Mouse (Mus musculus) midbrain, embryonic 15.5 days (tissue): ENCODE measurements at regions not wholly inside any gene's neighbourhood (a gene's known extent, or its start where the extent isn't known, plus 50 kb on each side); places are given as distances from the start of the nearest gene placed in this dataset.

ENCODE experiments used
- ATAC-seq: fragments of 200-750 bp; cut with Nextera tagmentation; replicated peaks from 2 replicates; pipeline ENCODE4 v1.8.0; 2017; ENCODE audit warnings: moderate TSS enrichment
- H3K27ac ChIP-seq: fragments of 300-500 bp; sonication (generic); 2 replicates; pipeline ENCODE4 v1.5.1; 2015; ENCODE audit warnings: mild to moderate bottlenecking, inconsistent platforms
- H3K27me3 ChIP-seq: fragments of 300-500 bp; sonication (generic); replicated peaks from 2 replicates; pipeline ENCODE4 v1.6.1; 2015; ENCODE audit warnings: inconsistent platforms
- H3K36me3 ChIP-seq: fragments of 300-500 bp; sonication (generic); replicated peaks from 2 replicates; pipeline ENCODE4 v1.6.1; 2015; ENCODE audit warnings: inconsistent platforms
- H3K4me1 ChIP-seq: fragments of 300-500 bp; sonication (generic); 2 replicates; pipeline ENCODE4 v1.6.1; 2015; ENCODE audit warnings: inconsistent platforms
- H3K4me2 ChIP-seq: fragments of 300-500 bp; sonication (generic); 2 replicates; pipeline ENCODE4 v1.6.1; 2015; ENCODE audit warnings: inconsistent platforms, mild to moderate bottlenecking, moderate library complexity
- H3K4me3 ChIP-seq: fragments of 300-500 bp; sonication (generic); 2 replicates; pipeline ENCODE4 v1.5.1; 2015; ENCODE audit warnings: mild to moderate bottlenecking, inconsistent platforms
- H3K9ac ChIP-seq: fragments of 300-500 bp; sonication (generic); 2 replicates; pipeline ENCODE4 v1.6.1; 2015; ENCODE audit warnings: mild to moderate bottlenecking, inconsistent platforms
- H3K9me3 ChIP-seq: fragments of 300-500 bp; sonication (generic); 2 replicates; pipeline ENCODE4 v1.6.1; 2016; ENCODE audit warnings: inconsistent platforms
- whole genome bisulfite sequencing: fragments of 180-500 bp; shearing (Covaris S2); methylation state at CpG from one replicate; pipeline ENCODE4 v1.1.7; 2015; ENCODE audit warnings: mixed read lengths; 5-methylcytosine and 5-hydroxymethylcytosine counted together

DNA sequence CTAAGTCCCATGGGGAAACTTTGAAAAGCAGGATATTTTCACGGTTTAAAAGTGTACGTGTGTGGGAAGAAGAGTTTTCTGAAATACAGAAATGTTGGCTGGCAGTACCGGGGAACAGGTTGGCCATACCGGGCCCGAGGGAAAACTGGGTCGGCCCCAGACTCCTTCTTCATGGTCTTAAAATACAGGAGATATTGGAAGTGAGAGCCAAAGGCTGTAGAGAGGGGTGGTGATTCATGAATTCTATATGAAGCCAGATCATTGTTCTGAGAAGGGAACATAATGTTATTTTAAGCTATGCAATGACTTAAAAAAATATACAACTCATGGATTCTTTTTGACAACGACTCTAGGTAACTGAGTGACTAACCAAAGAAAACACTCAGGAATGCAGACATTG lies 133.3 kb upstream of the Atxn1 start:
- H3K4me1 ChIP-seq = no peaks in the 10 kb centered on the region
- ATAC-seq = no peak
- H3K4me2 ChIP-seq = no peak overlapping the region
- 77% methylated on average over 7 of the region's 7 CpGs for WGBS
- no peaks in the 10 kb centered on the region for H3K36me3 ChIP-seq
- H3K27me3 ChIP-seq = no peaks in the 10 kb centered on the region
- H3K9me3 ChIP-seq = no peaks in the 10 kb centered on the region
- H3K27ac ChIP-seq = no peak overlapping the region
- H3K9ac ChIP-seq = no peak overlapping the region
- no peak overlapping the region for H3K4me3 ChIP-seq

- ATAC-seq = no peak
- H3K27ac ChIP-seq = no peak overlapping the region
Observed at GRCm38 (mm10) chr13:46096968-46097367, 132.2 kb upstream of the Atxn1 start.

GRCm38 (mm10) chr13:46096416-46096815 lies 131.6 kb upstream of the Atxn1 start:
- no peak overlapping the region for H3K27ac ChIP-seq
- ATAC-seq = no peak
- no peaks in the 10 kb centered on the region for H3K4me1 ChIP-seq
- no peaks in the 10 kb centered on the region for H3K9me3 ChIP-seq
- WGBS = 53% methylated on average over 8 of the region's 8 CpGs
- H3K27me3 ChIP-seq = no peaks in the 10 kb centered on the region
- H3K9ac ChIP-seq = no peak overlapping the region
- no peak overlapping the region for H3K4me3 ChIP-seq
- H3K36me3 ChIP-seq = no peaks in the 10 kb centered on the region
- H3K4me2 ChIP-seq = no peak overlapping the region

More at GRCm38 (mm10) chr13:46096968-46097367, 132.2 kb upstream of the Atxn1 start:
- Histone ChIP-seq H3K9ac (no peak overlapping the region), H3K9me3 (no peaks in the 10 kb centered on the region), H3K4me3 (no peak overlapping the region), H3K36me3 (no peaks in the 10 kb centered on the region), H3K4me1 (no peaks in the 10 kb centered on the region), H3K4me2 (no peak overlapping the region), H3K27me3 (no peaks in the 10 kb centered on the region)
- 6% methylated on average over 5 of the region's 5 CpGs for WGBS

DNA sequence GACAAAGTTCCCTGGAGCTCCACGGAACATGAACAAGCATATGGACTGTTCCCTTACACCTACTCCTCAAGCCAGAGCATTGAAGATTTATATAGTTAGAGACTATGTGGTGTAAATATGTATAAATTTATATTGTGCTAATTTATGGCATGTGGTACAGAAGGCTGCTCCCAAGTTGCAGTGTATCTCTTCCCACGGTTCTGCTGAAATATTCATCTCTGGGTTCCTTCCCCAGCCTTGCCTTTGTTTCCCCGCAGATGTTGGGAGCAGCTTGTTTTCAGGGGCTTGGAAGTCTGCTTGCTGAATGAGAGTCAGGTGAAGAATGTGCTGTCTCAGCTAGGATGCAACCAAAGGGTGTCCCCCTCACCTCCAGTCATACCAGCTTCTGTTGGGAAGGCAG lies 128.0 kb upstream of the Atxn1 start:
- H3K27me3 ChIP-seq = no peaks in the 10 kb centered on the region
- no peak overlapping the region for H3K9ac ChIP-seq
- no peaks in the 10 kb centered on the region for H3K9me3 ChIP-seq
- H3K4me2 ChIP-seq = no peak overlapping the region
- H3K4me1 ChIP-seq = no peaks in the 10 kb centered on the region
- WGBS = 90% methylated on average over 3 of the region's 3 CpGs
- no peak overlapping the region for H3K4me3 ChIP-seq
- no peak overlapping the region for H3K27ac ChIP-seq
- ATAC-seq = no peak
- no peaks in the 10 kb centered on the region for H3K36me3 ChIP-seq

GRCm38 (mm10) chr13:46091109-46091508 lies 126.3 kb upstream of the Atxn1 start:
- H3K36me3 ChIP-seq = no peaks in the 10 kb centered on the region
- H3K4me2 ChIP-seq = no peak overlapping the region
- H3K9ac ChIP-seq = no peak overlapping the region
- 90% methylated on average over 5 of the region's 5 CpGs for WGBS
- H3K4me1 ChIP-seq = no peaks in the 10 kb centered on the region
- no peak for ATAC-seq
- H3K9me3 ChIP-seq = no peaks in the 10 kb centered on the region
- H3K4me3 ChIP-seq = no peak overlapping the region
- H3K27ac ChIP-seq = no peak overlapping the region
- no peaks in the 10 kb centered on the region for H3K27me3 ChIP-seq

DNA sequence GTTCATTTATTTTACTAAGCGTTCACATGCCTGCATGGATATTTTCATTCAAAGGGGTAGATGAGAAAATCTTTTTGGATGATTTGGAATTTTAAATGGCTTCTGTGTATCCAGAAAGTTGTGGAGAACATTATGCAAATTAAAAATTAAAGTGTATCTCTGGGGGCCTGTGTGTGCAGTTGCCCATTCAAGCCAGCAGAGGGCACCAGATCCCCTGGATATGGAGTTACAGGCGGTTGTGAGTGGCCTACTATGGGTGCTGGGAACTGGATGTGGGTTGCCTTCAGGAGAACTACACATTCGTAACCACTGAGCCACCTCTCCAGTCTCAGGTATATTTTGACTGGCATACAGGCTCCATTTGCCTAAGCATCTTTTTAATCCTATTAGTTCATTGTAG lies 123.4 kb upstream of the Atxn1 start:
- no peaks in the 10 kb centered on the region for H3K4me1 ChIP-seq
- ATAC-seq = no peak
- no peak overlapping the region for H3K4me2 ChIP-seq
- H3K9ac ChIP-seq = no peak overlapping the region
- no peaks in the 10 kb centered on the region for H3K27me3 ChIP-seq
- no peak overlapping the region for H3K27ac ChIP-seq
- no peak overlapping the region for H3K4me3 ChIP-seq
- 84% methylated on average over 3 of the region's 3 CpGs for WGBS
- no peaks in the 10 kb centered on the region for H3K36me3 ChIP-seq
- H3K9me3 ChIP-seq = no peaks in the 10 kb centered on the region

- 86% methylated on average over 4 of the region's 4 CpGs for WGBS
- ATAC-seq = no peak
Observed at GRCm38 (mm10) chr13:46087663-46088062, 122.9 kb upstream of the Atxn1 start.

DNA sequence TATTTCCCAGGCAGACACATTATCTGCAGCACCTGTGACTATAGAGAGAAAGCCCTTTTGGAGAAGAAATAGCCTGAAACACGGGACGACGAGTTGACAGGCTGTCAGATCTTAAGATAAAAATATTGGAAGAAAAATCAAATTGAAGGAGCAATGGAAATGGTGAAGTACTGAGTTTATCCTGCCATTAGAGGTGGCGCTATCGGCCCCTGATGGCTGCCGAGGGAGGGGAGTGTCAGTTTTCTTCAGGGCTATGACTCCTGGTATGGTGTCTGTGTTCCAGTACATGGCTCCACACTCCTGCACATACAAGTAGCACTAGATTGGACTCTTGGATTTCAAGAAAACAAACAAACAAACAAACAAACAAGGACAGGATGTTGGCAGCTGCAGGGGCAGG lies 112.1 kb upstream of the Atxn1 start:
- H3K27ac ChIP-seq = no peak overlapping the region
- no peaks in the 10 kb centered on the region for H3K9me3 ChIP-seq
- no peak overlapping the region for H3K9ac ChIP-seq
- H3K27me3 ChIP-seq = no peaks in the 10 kb centered on the region
- H3K4me3 ChIP-seq = no peak overlapping the region
- 77% methylated on average over 6 of the region's 6 CpGs for WGBS
- H3K4me2 ChIP-seq = no peak overlapping the region
- no peaks in the 10 kb centered on the region for H3K36me3 ChIP-seq
- ATAC-seq = no peak
- H3K4me1 ChIP-seq = no peaks in the 10 kb centered on the region

More at GRCm38 (mm10) chr13:46087663-46088062, 122.9 kb upstream of the Atxn1 start:
- H3K4me2 ChIP-seq = no peak overlapping the region
- no peak overlapping the region for H3K9ac ChIP-seq
- H3K27ac ChIP-seq = no peak overlapping the region
- no peaks in the 10 kb centered on the region for H3K27me3 ChIP-seq
- H3K4me1 ChIP-seq = no peaks in the 10 kb centered on the region
- no peak overlapping the region for H3K4me3 ChIP-seq
- H3K9me3 ChIP-seq = no peaks in the 10 kb centered on the region
- H3K36me3 ChIP-seq = no peaks in the 10 kb centered on the region

DNA sequence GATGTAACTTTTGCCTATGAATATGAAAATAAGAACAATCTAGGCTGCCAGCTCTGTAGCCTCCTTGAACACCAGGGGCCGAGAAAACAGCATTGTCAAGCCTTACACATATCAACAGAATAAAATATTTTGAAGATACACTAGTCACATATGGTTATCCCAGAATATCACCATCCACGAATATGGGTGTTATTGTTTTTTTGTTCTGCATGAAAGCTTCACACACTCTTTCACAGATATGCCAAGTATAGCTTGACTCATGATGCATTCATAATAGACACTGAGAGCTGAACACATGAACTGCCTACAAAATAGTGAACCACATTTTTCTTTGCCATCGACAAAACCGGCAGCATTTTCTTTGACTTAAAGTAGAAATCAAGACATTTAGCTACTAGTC lies 106.9 kb upstream of the Atxn1 start:
- no peak overlapping the region for H3K4me3 ChIP-seq
- ATAC-seq = no peak
- no peak overlapping the region for H3K27ac ChIP-seq
- no peak overlapping the region for H3K4me2 ChIP-seq
- H3K27me3 ChIP-seq = no peaks in the 10 kb centered on the region
- no peaks in the 10 kb centered on the region for H3K9me3 ChIP-seq
- WGBS = 91% methylated on average over 4 of the region's 4 CpGs
- no peaks in the 10 kb centered on the region for H3K36me3 ChIP-seq
- no peaks in the 10 kb centered on the region for H3K4me1 ChIP-seq
- no peak overlapping the region for H3K9ac ChIP-seq

DNA sequence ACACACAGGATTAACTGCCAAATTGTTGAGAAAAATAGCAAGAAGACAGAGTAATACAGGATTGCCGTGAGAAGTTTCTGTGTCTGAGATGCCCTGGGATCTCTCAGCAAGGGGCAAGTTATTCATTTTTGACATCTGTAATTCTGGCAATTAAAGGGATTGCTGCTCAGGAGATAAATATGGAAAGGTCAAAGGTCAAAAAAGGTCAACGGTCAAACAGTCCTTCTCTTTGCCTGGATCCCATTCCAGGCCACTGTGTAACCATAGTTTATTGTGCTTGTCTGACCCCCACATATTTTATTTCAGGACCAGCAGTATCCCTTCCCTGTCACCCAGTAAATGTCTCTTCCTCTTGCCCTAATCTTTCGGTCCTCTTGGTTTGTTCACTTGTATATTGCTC lies 104.8 kb upstream of the Atxn1 start:
- Histone ChIP-seq H3K27ac (no peak overlapping the region), H3K4me3 (no peak overlapping the region), H3K4me2 (no peak overlapping the region), H3K36me3 (no peaks in the 10 kb centered on the region), H3K27me3 (no peaks in the 10 kb centered on the region), H3K4me1 (no peaks in the 10 kb centered on the region), H3K9me3 (no peaks in the 10 kb centered on the region), H3K9ac (no peak overlapping the region)
- no peak for ATAC-seq
- 72% methylated on average over 3 of the region's 3 CpGs for WGBS

DNA sequence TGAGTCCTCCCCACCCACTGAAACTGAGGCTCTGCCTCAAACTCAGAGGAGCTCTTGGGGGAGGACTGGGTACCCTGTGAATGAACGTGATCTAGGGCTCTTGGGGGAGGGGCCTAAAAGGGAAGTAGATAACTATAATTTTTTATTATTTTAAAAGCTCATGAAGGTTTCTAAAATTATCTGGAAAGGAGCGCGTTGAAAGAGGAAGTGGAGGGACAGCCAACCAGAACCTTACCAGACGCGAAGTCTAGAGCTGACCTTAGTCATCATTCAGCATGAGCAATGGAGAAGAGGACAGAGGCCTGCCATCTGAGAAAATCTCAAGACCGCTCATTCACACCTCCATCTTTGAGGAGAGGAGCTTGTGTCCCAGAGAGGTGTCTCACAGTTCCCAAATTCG lies 98.0 kb upstream of the Atxn1 start:
- H3K36me3 ChIP-seq = no peaks in the 10 kb centered on the region
- no peak overlapping the region for H3K27ac ChIP-seq
- WGBS = 93% methylated on average over 7 of the region's 7 CpGs
- no peak for ATAC-seq
- H3K4me3 ChIP-seq = no peak overlapping the region
- no peaks in the 10 kb centered on the region for H3K27me3 ChIP-seq
- no peak overlapping the region for H3K9ac ChIP-seq
- no peaks in the 10 kb centered on the region for H3K4me1 ChIP-seq
- no peak overlapping the region for H3K4me2 ChIP-seq
- no peaks in the 10 kb centered on the region for H3K9me3 ChIP-seq

DNA sequence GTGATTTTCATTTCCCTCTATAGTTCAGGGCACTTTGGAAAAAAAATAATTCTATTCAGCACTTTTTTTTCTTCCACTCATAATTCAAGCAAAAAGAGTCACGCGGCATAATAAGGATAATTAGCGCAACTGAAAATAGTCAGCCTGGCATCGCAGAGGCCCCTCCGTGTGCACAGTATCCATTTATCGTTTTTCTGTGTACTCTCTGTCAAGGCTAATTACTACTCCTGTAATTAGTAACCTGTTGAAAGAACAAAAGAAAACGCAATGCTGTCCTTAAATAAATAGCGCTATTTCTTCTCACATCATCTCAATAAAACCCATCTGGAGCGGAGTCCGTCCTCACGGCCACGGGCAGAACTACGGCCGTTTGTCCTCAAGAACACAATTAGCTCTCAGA lies 95.1 kb upstream of the Atxn1 start:
- ATAC-seq = no peak
- Histone ChIP-seq H3K4me1 (no peaks in the 10 kb centered on the region), H3K4me2 (no peak overlapping the region), H3K36me3 (no peaks in the 10 kb centered on the region), H3K27me3 (no peaks in the 10 kb centered on the region), H3K9me3 (no peaks in the 10 kb centered on the region), H3K9ac (no peak overlapping the region), H3K4me3 (no peak overlapping the region), H3K27ac (no peak overlapping the region)
- 88% methylated on average over 14 of the region's 14 CpGs for WGBS

DNA sequence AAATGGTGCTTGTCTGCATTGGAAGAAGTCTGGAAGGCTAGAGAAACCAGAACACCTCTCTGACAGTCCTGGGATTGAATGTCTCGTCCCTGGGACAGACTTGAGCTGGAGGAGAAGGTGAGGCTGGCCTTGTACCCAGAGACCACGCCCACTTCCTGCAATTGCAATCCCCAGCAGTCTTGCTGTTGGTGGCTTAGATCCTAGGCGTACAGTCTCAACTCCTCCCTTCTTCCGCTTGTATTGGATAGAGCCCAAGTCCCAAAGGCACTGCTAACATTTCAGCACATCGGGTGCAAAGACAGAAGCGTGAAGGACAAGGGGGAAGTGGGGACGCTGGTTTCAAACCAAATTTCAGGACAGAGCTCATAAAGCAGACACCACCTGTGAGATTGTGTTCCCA lies 94.1 kb upstream of the Atxn1 start:
- Histone ChIP-seq H3K4me2 (no peak overlapping the region), H3K9ac (no peak overlapping the region), H3K4me1 (no peaks in the 10 kb centered on the region), H3K36me3 (no peaks in the 10 kb centered on the region), H3K27me3 (no peaks in the 10 kb centered on the region), H3K9me3 (no peaks in the 10 kb centered on the region), H3K27ac (no peak overlapping the region), H3K4me3 (no peak overlapping the region)
- WGBS = 68% methylated on average over 7 of the region's 7 CpGs
- ATAC-seq = no peak

DNA sequence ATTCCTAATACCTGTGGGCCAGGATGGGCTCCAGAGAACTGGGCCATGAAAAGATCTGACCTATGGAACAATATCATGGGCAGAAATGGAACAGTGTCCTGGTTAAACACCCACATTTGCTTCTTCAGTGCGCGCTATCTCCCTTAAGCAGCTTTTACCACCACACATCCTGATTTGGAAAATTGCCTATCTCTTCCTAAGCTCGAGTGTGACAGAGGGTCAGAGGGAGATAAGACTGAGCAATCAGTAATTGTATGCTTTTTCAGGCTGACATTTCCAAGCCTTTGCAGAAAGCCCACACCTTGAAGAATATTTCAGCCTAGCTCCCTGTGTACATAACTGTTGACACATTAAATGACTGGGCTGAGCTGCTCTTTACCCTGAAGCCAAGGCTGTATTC lies 93.5 kb upstream of the Atxn1 start:
- Histone ChIP-seq H3K27me3 (no peaks in the 10 kb centered on the region), H3K4me2 (no peak overlapping the region), H3K36me3 (no peaks in the 10 kb centered on the region), H3K9me3 (no peaks in the 10 kb centered on the region), H3K4me3 (no peak overlapping the region), H3K27ac (no peak overlapping the region), H3K9ac (no peak overlapping the region), H3K4me1 (no peaks in the 10 kb centered on the region)
- no peak for ATAC-seq
- WGBS = 84% methylated on average over 3 of the region's 3 CpGs
